Mouse (Mus musculus) ES-Bruce4 (cell line): Measurements from ENCODE around the gene Ptpro.

Source experiments
- CTCF ChIP-seq: IDR thresholded peaks from one replicate; pipeline ENCODE4 v1.8.1; 2011; ENCODE audit warnings: low read depth, low read length
- POLR2A ChIP-seq: IDR thresholded peaks from one replicate; pipeline ENCODE4 v1.8.1; 2011; ENCODE audit warnings: low read length; ENCODE audit not compliant: insufficient read depth

GRCm38 (mm10) chr6:137315265-137315664 is 63.1 kb downstream of the Ptpro start:
- TF ChIP-seq POLR2A (no peak), CTCF (no peak)
